Mouse (Mus musculus) intestine, embryonic 15.5 days (tissue): Measurements from ENCODE around the gene Cxcl2. TPM values are rescaled to one million over a fixed set of nuclear protein-coding genes. Genes with fewer than 3 reads are reported as not detected.
A peak's percentile ranks its signal among the peaks of the same experiment; 100 is the strongest.

Source experiments
- ATAC-seq: fragments of 200-750 bp; cut with Nextera tagmentation; 2 replicates; pipeline ENCODE4 v1.8.0; 2017; ENCODE audit warnings: moderate TSS enrichment, moderate library complexity
- H3K27ac ChIP-seq: fragments of 300-500 bp; sonication (generic); 2 replicates; pipeline ENCODE4 v1.5.1; 2015; ENCODE audit warnings: mild to moderate bottlenecking, inconsistent platforms
- H3K27me3 ChIP-seq: fragments of 300-500 bp; sonication (generic); replicated peaks from 2 replicates; pipeline ENCODE4 v1.6.1; 2015; ENCODE audit warnings: inconsistent platforms
- H3K36me3 ChIP-seq: fragments of 300-500 bp; sonication (generic); 2 replicates; pipeline ENCODE4 v1.6.1; 2015; ENCODE audit warnings: inconsistent platforms
- H3K4me1 ChIP-seq: fragments of 300-500 bp; sonication (generic); replicated peaks from 2 replicates; pipeline ENCODE4 v1.6.1; 2015; ENCODE audit warnings: inconsistent platforms
- H3K4me2 ChIP-seq: fragments of 300-500 bp; sonication (generic); replicated peaks from 2 replicates; pipeline ENCODE4 v1.6.1; 2015; ENCODE audit warnings: mild to moderate bottlenecking, inconsistent platforms
- H3K4me3 ChIP-seq: fragments of 300-500 bp; sonication (generic); replicated peaks from 2 replicates; pipeline ENCODE4 v1.5.1; 2015; ENCODE audit warnings: inconsistent platforms
- H3K9ac ChIP-seq: fragments of 300-500 bp; sonication (generic); 2 replicates; pipeline ENCODE4 v1.6.1; 2015; ENCODE audit warnings: inconsistent platforms
- H3K9me3 ChIP-seq: fragments of 300-500 bp; sonication (generic); 2 replicates; pipeline ENCODE4 v1.6.1; 2016; ENCODE audit warnings: inconsistent platforms
- WGBS: fragments of 180-500 bp; shearing (Covaris S2); methylation state at CpG from one replicate; pipeline ENCODE4 v1.1.7; 2015; 5-methylcytosine and 5-hydroxymethylcytosine counted together
- polyA plus RNA-seq: library from polyadenylated mRNA; unstranded; fragments of >200 nt; fragmentation: Nextera tagmentation; extraction: Ambion mirVana; gene quantifications from 2 replicates; pipeline ENCODE4 v1.2.1, GENCODE M21; 2015

Gene Cxcl2
- polyA plus RNA-seq, result 0.20 TPM in 1 of 2 replicates, not detected in the other

- Histone ChIP-seq H3K27me3 (0 out of 2 replicates have a peak, but pooled peaks cover 9% of the 10 kb centered on the region), H3K9ac (no peak within 1 kb of the TSS), H3K36me3 (no peaks in the 10 kb centered on the region), H3K9me3 (no peaks in the 10 kb centered on the region), H3K4me1 (peaks cover 8% of the 10 kb centered on the region; the same call in 1 of the 2 replicates), H3K4me3 (peak within 1 kb of the TSS; percentile 25), H3K27ac (no peak within 1 kb of the TSS), H3K4me2 (peak within 1 kb of the TSS; percentile 83)
- ATAC-seq, result peak; percentile 72
- 9% methylated on average over 22 of the region's 22 CpGs for WGBS
Observed at GRCm38 (mm10) chr5:90903339-90904020, at the start of gene Cxcl2. Gene Cxcl2 (plus strand): TSS chr5:90903871.

GRCm38 (mm10) chr5:90855308-90856230 lies 48.1 kb upstream of the Cxcl2 start:
- Histone ChIP-seq H3K27me3 (no peaks in the 10 kb centered on the region), H3K9me3 (no peaks in the 10 kb centered on the region), H3K27ac (no peak overlapping the region), H3K4me2 (no peak overlapping the region), H3K9ac (no peak overlapping the region), H3K36me3 (no peaks in the 10 kb centered on the region), H3K4me1 (no peaks in the 10 kb centered on the region), H3K4me3 (no peak overlapping the region)
- no peak for ATAC-seq
- WGBS, result 70% methylated on average over 7 of the region's 7 CpGs

- no peaks in the 10 kb centered on the region for H3K27me3 ChIP-seq
- no peaks in the 10 kb centered on the region for H3K36me3 ChIP-seq
- no peak overlapping the region for H3K4me2 ChIP-seq
- H3K9ac ChIP-seq, result no peak overlapping the region
- no peak for ATAC-seq
- no peak overlapping the region for H3K27ac ChIP-seq
- no peaks in the 10 kb centered on the region for H3K9me3 ChIP-seq
- no peaks in the 10 kb centered on the region for H3K4me1 ChIP-seq
- no peak overlapping the region for H3K4me3 ChIP-seq
- 70% methylated on average over 5 of the region's 5 CpGs for WGBS
Observed at GRCm38 (mm10) chr5:90857463-90857862, 46.2 kb upstream of the Cxcl2 start.

- H3K4me3 ChIP-seq, result no peak overlapping the region
- no peak overlapping the region for H3K9ac ChIP-seq
- H3K27ac ChIP-seq, result no peak overlapping the region
- no peaks in the 10 kb centered on the region for H3K9me3 ChIP-seq
- no peak for ATAC-seq
- 92% methylated on average over 2 of the region's 2 CpGs for WGBS
- no peak overlapping the region for H3K4me2 ChIP-seq
- no peaks in the 10 kb centered on the region for H3K27me3 ChIP-seq
- H3K4me1 ChIP-seq, result no peaks in the 10 kb centered on the region
- no peaks in the 10 kb centered on the region for H3K36me3 ChIP-seq
Observed at GRCm38 (mm10) chr5:90858429-90858828, 45.2 kb upstream of the Cxcl2 start.

- WGBS, result 80% methylated on average over 3 of the region's 3 CpGs
- H3K27ac ChIP-seq, result no peak overlapping the region
- no peaks in the 10 kb centered on the region for H3K9me3 ChIP-seq
- no peaks in the 10 kb centered on the region for H3K36me3 ChIP-seq
- H3K4me2 ChIP-seq, result no peak overlapping the region
- H3K4me3 ChIP-seq, result no peak overlapping the region
- no peaks in the 10 kb centered on the region for H3K27me3 ChIP-seq
- no peaks in the 10 kb centered on the region for H3K4me1 ChIP-seq
- H3K9ac ChIP-seq, result no peak overlapping the region
- ATAC-seq, result no peak
Observed at GRCm38 (mm10) chr5:90859031-90859430, 44.6 kb upstream of the Cxcl2 start.

- WGBS, result 62% methylated on average over 6 of the region's 6 CpGs
- Histone ChIP-seq H3K36me3 (no peaks in the 10 kb centered on the region), H3K27ac (no peak overlapping the region), H3K4me2 (no peak overlapping the region), H3K4me1 (no peaks in the 10 kb centered on the region), H3K9ac (no peak overlapping the region), H3K9me3 (no peaks in the 10 kb centered on the region), H3K4me3 (no peak overlapping the region), H3K27me3 (no peaks in the 10 kb centered on the region)
- ATAC-seq, result no peak
Observed at GRCm38 (mm10) chr5:90861876-90862375, 41.7 kb upstream of the Cxcl2 start.

GRCm38 (mm10) chr5:90866770-90867169 lies 36.9 kb upstream of the Cxcl2 start:
- H3K27me3 ChIP-seq, result no peaks in the 10 kb centered on the region
- H3K9ac ChIP-seq, result no peak overlapping the region
- no peaks in the 10 kb centered on the region for H3K9me3 ChIP-seq
- no peak overlapping the region for H3K4me3 ChIP-seq
- no peak overlapping the region for H3K27ac ChIP-seq
- no peaks in the 10 kb centered on the region for H3K4me1 ChIP-seq
- no peak for ATAC-seq
- no peak overlapping the region for H3K4me2 ChIP-seq
- no peaks in the 10 kb centered on the region for H3K36me3 ChIP-seq

GRCm38 (mm10) chr5:90872377-90872776 lies 31.3 kb upstream of the Cxcl2 start:
- no peak overlapping the region for H3K27ac ChIP-seq
- no peak overlapping the region for H3K4me2 ChIP-seq
- no peaks in the 10 kb centered on the region for H3K4me1 ChIP-seq
- no peaks in the 10 kb centered on the region for H3K9me3 ChIP-seq
- H3K36me3 ChIP-seq, result no peaks in the 10 kb centered on the region
- no peak overlapping the region for H3K9ac ChIP-seq
- ATAC-seq, result peak; percentile 93
- H3K27me3 ChIP-seq, result no peaks in the 10 kb centered on the region
- 66% methylated on average over 7 of the region's 7 CpGs for WGBS
- no peak overlapping the region for H3K4me3 ChIP-seq

- Histone ChIP-seq H3K9me3 (no peaks in the 10 kb centered on the region), H3K27ac (peak overlapping the region; percentile 37; the same call in 1 of the 2 replicates), H3K27me3 (no peaks in the 10 kb centered on the region), H3K4me2 (no peak overlapping the region), H3K4me1 (no peaks in the 10 kb centered on the region), H3K36me3 (no peaks in the 10 kb centered on the region), H3K4me3 (no peak overlapping the region), H3K9ac (no peak overlapping the region)
- 55% methylated on average over 4 of the region's 4 CpGs for WGBS
- ATAC-seq, result 0 out of 2 replicates have a peak, but pooled peaks have one; percentile 61
Observed at GRCm38 (mm10) chr5:90876045-90876444, 27.6 kb upstream of the Cxcl2 start.

GRCm38 (mm10) chr5:90876471-90877172 lies 27.0 kb upstream of the Cxcl2 start:
- ATAC-seq, result no peak
- Histone ChIP-seq H3K9me3 (no peaks in the 10 kb centered on the region), H3K27me3 (no peaks in the 10 kb centered on the region), H3K4me1 (no peaks in the 10 kb centered on the region), H3K9ac (no peak overlapping the region), H3K27ac (no peak overlapping the region), H3K36me3 (no peaks in the 10 kb centered on the region), H3K4me3 (no peak overlapping the region), H3K4me2 (no peak overlapping the region)
- 75% methylated on average over 8 of the region's 8 CpGs for WGBS

- Histone ChIP-seq H3K4me3 (no peak overlapping the region), H3K4me2 (no peak overlapping the region), H3K4me1 (no peaks in the 10 kb centered on the region), H3K36me3 (no peaks in the 10 kb centered on the region), H3K9me3 (no peaks in the 10 kb centered on the region), H3K27me3 (no peaks in the 10 kb centered on the region), H3K27ac (no peak overlapping the region), H3K9ac (no peak overlapping the region)
- peak; percentile 65; the same call in 1 of the 2 replicates for ATAC-seq
Observed at GRCm38 (mm10) chr5:90877173-90877512, 26.5 kb upstream of the Cxcl2 start.
